Mouse (Mus musculus): Measurements from ENCODE around the gene Wdr74. TPM values are rescaled to one million over a fixed set of nuclear protein-coding genes. Genes with fewer than 3 reads are reported as not detected.

Gene Wdr74
- total and polyA plus RNA-seq, 2 experiments from 2014 or later = 36.6 to 45.8 TPM

- no peak for DNase-seq (ENCODE audit: low spot score)
- Histone ChIP-seq H3K9ac (replicated peaks; ENCODE audit: low read depth, low read length) (peak overlapping the region; percentile 89), H3K9me3 (replicated peaks; ENCODE audit: control insufficient read depth, low read length) (no peaks in the 10 kb centered on the region), H3K36me3 (replicated peaks; ENCODE audit: control insufficient read depth, insufficient read depth, low read length) (peaks cover 70% of the 10 kb centered on the region), H3K4me2 (ENCODE audit: low read depth, low read length) (peak overlapping the region; percentile 93), H3K4me3 (ENCODE audit: low read depth, low read length) (peak overlapping the region; percentile 85), H3K4me1 (ENCODE audit: control insufficient read depth, insufficient read depth) (peaks cover 12% of the 10 kb centered on the region), H3K27me3 (ENCODE audit: control insufficient read depth, insufficient read depth, low read length) (no peaks in the 10 kb centered on the region), H3K27ac (ENCODE audit: low read depth) (peak overlapping the region; percentile 97)
- WGBS = 10% methylated on average over 14 of the region's 14 CpGs
- ATAC-seq (ENCODE audit: insufficient read depth, low read depth) = no peak
- TF ChIP-seq EP300 (IDR thresholded peaks at IDR 0.05; ENCODE audit: low read depth) = no peak
- TF ChIP-seq CTCF (IDR thresholded peaks at IDR 0.05; ENCODE audit: low read depth) = no peak
These were observed 6.5 kb downstream of the Wdr74 start for GRCm38 (mm10) chr19:8742176-8742575.

GRCm38 (mm10) chr19:8745382-8745781 lies 9.8 kb downstream of the Wdr74 start:
- WGBS = 100% methylated on average over 1 of the region's 1 CpGs

GRCm38 (mm10) chr19:8747368-8747767 lies 11.7 kb downstream of the Wdr74 start:
- 68% methylated on average over 2 of the region's 2 CpGs for WGBS
- peaks cover 10% of the 10 kb centered on the region for H3K4me1 ChIP-seq (ENCODE audit: control insufficient read depth, insufficient read depth)
- ATAC-seq (ENCODE audit: insufficient read depth, low read depth) (no peak), DNase-seq (ENCODE audit: low spot score) (no peak)
- H3K4me3 ChIP-seq (ENCODE audit: low read depth, low read length) = no peak overlapping the region
- H3K36me3 ChIP-seq (replicated peaks; ENCODE audit: control insufficient read depth, insufficient read depth, low read length) = peaks cover 93% of the 10 kb centered on the region
- no peak overlapping the region for H3K27ac ChIP-seq (ENCODE audit: low read depth)
- no peaks in the 10 kb centered on the region for H3K27me3 ChIP-seq (ENCODE audit: control insufficient read depth, insufficient read depth, low read length)
- TF ChIP-seq EP300 (IDR thresholded peaks at IDR 0.05; ENCODE audit: low read depth) (no peak), CTCF (IDR thresholded peaks at IDR 0.05; ENCODE audit: low read depth) (peak; percentile 43)
- H3K4me2 ChIP-seq (ENCODE audit: low read depth, low read length) = no peak overlapping the region
- H3K9me3 ChIP-seq (replicated peaks; ENCODE audit: control insufficient read depth, low read length) = no peaks in the 10 kb centered on the region
- H3K9ac ChIP-seq (replicated peaks; ENCODE audit: low read depth, low read length) = no peak overlapping the region

More at GRCm38 (mm10) chr19:8745382-8745781, 9.8 kb downstream of the Wdr74 start:
- Histone ChIP-seq H3K4me3 (ENCODE audit: low read depth, low read length) (no peak overlapping the region), H3K9ac (replicated peaks; ENCODE audit: low read depth, low read length) (no peak overlapping the region), H3K36me3 (replicated peaks; ENCODE audit: control insufficient read depth, insufficient read depth, low read length) (peaks cover 77% of the 10 kb centered on the region), H3K9me3 (replicated peaks; ENCODE audit: control insufficient read depth, low read length) (no peaks in the 10 kb centered on the region), H3K4me2 (ENCODE audit: low read depth, low read length) (no peak overlapping the region), H3K27me3 (ENCODE audit: control insufficient read depth, insufficient read depth, low read length) (no peaks in the 10 kb centered on the region), H3K4me1 (ENCODE audit: control insufficient read depth, insufficient read depth) (peaks cover 12% of the 10 kb centered on the region), H3K27ac (ENCODE audit: low read depth) (no peak overlapping the region)
- TF ChIP-seq EP300 (IDR thresholded peaks at IDR 0.05; ENCODE audit: low read depth) (no peak), CTCF (IDR thresholded peaks at IDR 0.05; ENCODE audit: low read depth) (no peak)
- ATAC-seq (ENCODE audit: insufficient read depth, low read depth) = no peak
- DNase-seq (ENCODE audit: low spot score) = no peak

GRCm38 (mm10) chr19:8755652-8756051 lies 20.0 kb downstream of the Wdr74 start:
- Histone ChIP-seq H3K9ac (replicated peaks; ENCODE audit: low read depth, low read length) (no peak overlapping the region), H3K4me3 (ENCODE audit: low read depth, low read length) (no peak overlapping the region), H3K36me3 (replicated peaks; ENCODE audit: control insufficient read depth, insufficient read depth, low read length) (peaks cover 39% of the 10 kb centered on the region), H3K4me2 (ENCODE audit: low read depth, low read length) (peak overlapping the region; percentile 65; the same call in 1 of the 2 replicates), H3K9me3 (replicated peaks; ENCODE audit: control insufficient read depth, low read length) (no peaks in the 10 kb centered on the region), H3K27me3 (ENCODE audit: control insufficient read depth, insufficient read depth, low read length) (no peaks in the 10 kb centered on the region), H3K27ac (ENCODE audit: low read depth) (peak overlapping the region; percentile 22; the same call in 1 of the 2 replicates), H3K4me1 (ENCODE audit: control insufficient read depth, insufficient read depth) (peaks cover 22% of the 10 kb centered on the region; the same call in 1 of the 2 replicates)
- TF ChIP-seq CTCF (IDR thresholded peaks at IDR 0.05; ENCODE audit: low read depth) (no peak), EP300 (IDR thresholded peaks at IDR 0.05; ENCODE audit: low read depth) (no peak)
- 57% methylated on average over 3 of the region's 3 CpGs for WGBS
- DNase-seq (ENCODE audit: low spot score) (no peak), ATAC-seq (ENCODE audit: insufficient read depth, low read depth) (no peak)

- Histone ChIP-seq H3K9me3 (replicated peaks; ENCODE audit: control insufficient read depth, low read length) (no peaks in the 10 kb centered on the region), H3K27me3 (ENCODE audit: control insufficient read depth, insufficient read depth, low read length) (no peaks in the 10 kb centered on the region), H3K36me3 (replicated peaks; ENCODE audit: control insufficient read depth, insufficient read depth, low read length) (peaks cover 29% of the 10 kb centered on the region), H3K4me2 (ENCODE audit: low read depth, low read length) (peak within 1 kb of the TSS; percentile 72), H3K4me3 (ENCODE audit: low read depth, low read length) (peak within 1 kb of the TSS; percentile 83), H3K4me1 (ENCODE audit: control insufficient read depth, insufficient read depth) (peaks cover 22% of the 10 kb centered on the region; the same call in 1 of the 2 replicates), H3K9ac (replicated peaks; ENCODE audit: low read depth, low read length) (peak within 1 kb of the TSS; percentile 84), H3K27ac (ENCODE audit: low read depth) (peak within 1 kb of the TSS; percentile 86)
- 0 out of 2 replicates have a peak, but pooled peaks have one; percentile 22 for TF ChIP-seq EP300 (IDR thresholded peaks at IDR 0.05; ENCODE audit: low read depth)
- TF ChIP-seq CTCF (IDR thresholded peaks at IDR 0.05; ENCODE audit: low read depth) = no peak
- ATAC-seq (ENCODE audit: insufficient read depth, low read depth) (peak; percentile 96), DNase-seq (ENCODE audit: low spot score) (peak; percentile 91)
- under 1% methylated on average over 75 of the region's 75 CpGs for WGBS
These were observed 21.2 kb downstream of the Wdr74 start, which contains the start of gene Nxf1 for GRCm38 (mm10) chr19:8756635-8757387. Nxf1 (plus strand) TSS chr19:8757073.

Measured in heart, postnatal 0 days (tissue).